Comparison of ENCODE assay signal across 8 mouse cellular contexts in the genomic region with DNA sequence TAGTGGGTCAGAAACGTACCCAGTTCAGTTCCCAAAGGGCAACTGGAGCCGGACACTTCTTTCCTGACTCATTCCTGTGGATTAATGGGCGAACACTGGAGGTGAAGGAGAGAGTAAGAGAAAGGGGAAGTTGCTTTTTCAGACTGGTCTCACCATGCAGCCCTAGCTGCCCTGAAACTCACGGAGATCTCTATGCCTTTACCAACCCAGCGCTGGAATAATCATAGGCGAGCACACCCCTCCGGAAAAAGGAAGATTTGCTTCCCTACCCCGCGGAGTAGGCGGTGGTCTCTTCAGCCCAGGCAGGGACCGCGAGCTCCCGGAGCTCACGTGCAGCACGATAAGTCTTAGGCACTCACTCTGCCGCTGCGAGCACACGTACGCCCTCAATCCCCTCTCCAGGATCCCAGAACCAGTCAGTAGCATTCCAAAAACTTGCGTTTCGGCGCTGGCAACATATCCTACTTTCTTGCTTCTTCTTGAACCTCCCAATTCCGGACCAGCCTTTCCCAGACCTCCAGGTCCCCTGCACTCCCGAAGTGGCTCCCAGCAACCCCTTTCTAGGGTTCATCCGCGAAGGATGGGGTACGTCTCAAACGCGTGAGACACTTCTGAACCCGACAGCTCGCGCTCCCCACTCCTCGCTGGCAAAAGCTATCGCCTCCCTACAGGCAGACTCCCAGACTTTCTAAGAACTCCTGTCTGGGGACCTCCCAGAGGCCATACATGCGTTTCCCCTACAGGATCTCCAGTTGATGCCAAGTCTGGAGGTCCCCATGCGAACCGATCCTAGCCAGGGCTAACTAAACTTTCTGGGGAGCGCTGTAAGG. TPM values are rescaled to one million over a fixed set of nuclear protein-coding genes. Genes with fewer than 3 reads are reported as not detected.
DNase-seq lines count a peak whose midpoint lies in the region; ATAC-seq and TF ChIP-seq lines count a peak whose summit lies in the region.

No protein-coding gene starts in this region.

- DNase-seq in thymus, adult 2 months: peak; percentile 4
- no peak for DNase-seq in thymus, postnatal 10 days (ENCODE audit: low spot score in 2 of 2)
- DNase-seq in embryo, embryonic 11.5 days (ENCODE audit: low read depth, low spot score): peak; percentile 19
- DNase-seq in hindbrain, embryonic 11.5 days (ENCODE audit: low spot score): peak; percentile 65
- DNase-seq in cerebellum, adult 8-10 months: no peak
- DNase-seq in right cerebral cortex, postnatal 14 days: no peak

- H3K27ac ChIP-seq in thymus, adult 2 months (ENCODE audit: control insufficient read depth, insufficient read depth, low read length): no peak overlapping the region
- no peak overlapping the region for H3K27ac ChIP-seq in hindbrain, embryonic 11.5 days (ENCODE audit: low read depth, low read length)
- no peak overlapping the region for H3K27ac ChIP-seq in liver, embryonic 16.5 days (ENCODE audit: low read length)
- no peak overlapping the region for H3K27ac ChIP-seq in olfactory bulb, adult 2 months (ENCODE audit: insufficient read depth, low read depth, low read length)

- H3K4me3 ChIP-seq in thymus, adult 2 months (ENCODE audit: control insufficient read depth, insufficient read depth, low read length): peak overlapping the region; percentile 41
- H3K4me3 ChIP-seq in hindbrain, embryonic 11.5 days (ENCODE audit: low read depth, low read length): peak overlapping the region; percentile 66
- H3K4me3 ChIP-seq in liver, embryonic 16.5 days (ENCODE audit: low read depth, low read length): peak overlapping the region; percentile 62
- peak overlapping the region; percentile 42 for H3K4me3 ChIP-seq in olfactory bulb, adult 2 months (ENCODE audit: insufficient read depth, low read depth, low read length)

- peak; percentile 25; the same call in 1 of the 2 replicates for TF ChIP-seq POLR2A in thymus, adult 2 months (IDR thresholded peaks at IDR 0.05; ENCODE audit: control insufficient read depth, extremely low read depth, insufficient read depth, low read length, poor library complexity)
- no peak for TF ChIP-seq POLR2A in olfactory bulb, adult 2 months (IDR thresholded peaks at IDR 0.05; ENCODE audit: insufficient read depth, low read depth, low read length)

- ATAC-seq in hindbrain, embryonic 11.5 days (ENCODE audit: low FRiP score): 0 out of 2 replicates have a peak, but pooled peaks have one; percentile 39
- ATAC-seq in liver, embryonic 16.5 days (ENCODE audit: low read depth): peak; percentile 35

- peaks cover 6% of the 10 kb centered on the region; the same call in 1 of the 2 replicates for H3K27me3 ChIP-seq in thymus, adult 2 months (ENCODE audit: control insufficient read depth, insufficient read depth, low read length)
- no peaks in the 10 kb centered on the region for H3K27me3 ChIP-seq in hindbrain, embryonic 11.5 days (ENCODE audit: control insufficient read depth, insufficient read depth, low read length)
- H3K27me3 ChIP-seq in liver, embryonic 16.5 days (ENCODE audit: control insufficient read depth, insufficient read depth, low read depth, low read length): peaks cover 23% of the 10 kb centered on the region

- peaks cover 19% of the 10 kb centered on the region for H3K4me1 ChIP-seq in thymus, adult 2 months (replicated peaks; ENCODE audit: control insufficient read depth, insufficient read depth, low read length)
- no peaks in the 10 kb centered on the region; the same call in 1 of the 2 replicates for H3K4me1 ChIP-seq in hindbrain, embryonic 11.5 days (replicated peaks; ENCODE audit: control insufficient read depth, insufficient read depth, low read length)
- H3K4me1 ChIP-seq in liver, embryonic 16.5 days (ENCODE audit: control insufficient read depth, low read depth, low read length): peaks cover 12% of the 10 kb centered on the region
- peaks cover 19% of the 10 kb centered on the region for H3K4me1 ChIP-seq in olfactory bulb, adult 2 months (ENCODE audit: control insufficient read depth, insufficient read depth, low read length)

- H3K9me3 ChIP-seq in hindbrain, embryonic 11.5 days (ENCODE audit: control insufficient read depth, low read length): no peaks in the 10 kb centered on the region
- no peaks in the 10 kb centered on the region for H3K9me3 ChIP-seq in liver, embryonic 16.5 days (replicated peaks; ENCODE audit: control insufficient read depth, low read length)

- no peak for TF ChIP-seq CTCF in thymus, adult 2 months (IDR thresholded peaks at IDR 0.05; ENCODE audit: borderline replicate concordance, control insufficient read depth, extremely low read depth, insufficient read depth, low read length, poor library complexity)
- TF ChIP-seq CTCF in olfactory bulb, adult 2 months (IDR thresholded peaks at IDR 0.05; ENCODE audit: insufficient read depth, low read depth, low read length): no peak

- under 1% methylated on average over 38 of the region's 38 CpGs for WGBS in thymus, adult 2 months
- under 1% methylated on average over 38 of the region's 38 CpGs for WGBS in hindbrain, embryonic 11.5 days
- WGBS in liver, embryonic 16.5 days (ENCODE audit: insufficient replicate concordance): under 1% methylated on average over 38 of the region's 38 CpGs
- under 1% methylated on average over 38 of the region's 38 CpGs for WGBS in olfactory bulb, adult 2 months

- H3K9ac ChIP-seq in hindbrain, embryonic 11.5 days (ENCODE audit: low read depth, low read length): peak overlapping the region; percentile 68
- H3K9ac ChIP-seq in liver, embryonic 16.5 days (ENCODE audit: low read depth, low read length): peak overlapping the region; percentile 48

- no peaks in the 10 kb centered on the region for H3K36me3 ChIP-seq in thymus, adult 2 months (ENCODE audit: control insufficient read depth, insufficient read depth, low read length)
- H3K36me3 ChIP-seq in hindbrain, embryonic 11.5 days (ENCODE audit: control insufficient read depth, insufficient read depth, low read length): no peaks in the 10 kb centered on the region
- H3K36me3 ChIP-seq in liver, embryonic 16.5 days (ENCODE audit: control insufficient read depth, insufficient read depth): no peaks in the 10 kb centered on the region

- H3K4me2 ChIP-seq in hindbrain, embryonic 11.5 days (replicated peaks; ENCODE audit: low read depth, low read length): peak overlapping the region; percentile 98
- H3K4me2 ChIP-seq in liver, embryonic 16.5 days (ENCODE audit: low read depth, low read length): peak overlapping the region; percentile 83

RNA-seq across cellular contexts. Expression of gene Tet1, which starts 22.6 kb away (rescaled TPM):
- polyA plus RNA-seq in thymus, adult 2 months (2012; rRNA removed): 5.7 and 6.7 TPM in 2 replicates
- 32.9 and 41.5 TPM in 2 replicates for polyA plus RNA-seq in hindbrain, embryonic 11.5 days (2014; fragmentation: Nextera tagmentation; extraction: Ambion mirVana)
- 1.5 and 2.4 TPM in 2 replicates for polyA plus RNA-seq in liver, embryonic 16.5 days (2015; fragmentation: Nextera tagmentation; extraction: Ambion mirVana)
- not detected in 2 replicates for polyA plus RNA-seq in olfactory bulb, adult 2 months (2012; ENCODE audit: insufficient read depth, insufficient read length, low replicate concordance, missing spikeins)

RNA-seq across cellular contexts. Expression of gene Slc25a16, which starts 34.2 kb away (rescaled TPM):
- polyA plus RNA-seq in thymus, adult 2 months (2012; rRNA removed): 24.0 and 34.0 TPM in 2 replicates
- 11.6 and 12.9 TPM in 2 replicates for polyA plus RNA-seq in hindbrain, embryonic 11.5 days (2014; fragmentation: Nextera tagmentation; extraction: Ambion mirVana)
- polyA plus RNA-seq in liver, embryonic 16.5 days (2015; fragmentation: Nextera tagmentation; extraction: Ambion mirVana): 7.5 and 8.5 TPM in 2 replicates
- not detected in 2 replicates for polyA plus RNA-seq in olfactory bulb, adult 2 months (2012; ENCODE audit: insufficient read depth, insufficient read length, low replicate concordance, missing spikeins)

Comparison
In these comparisons a context has a peak if more than half of its experiments do, and no peak if none do; other contexts are left out.
1. DNase-seq: peak in thymus, adult 2 months (single experiment), embryo, embryonic 11.5 days (single experiment) and hindbrain, embryonic 11.5 days (single experiment); none in thymus, postnatal 10 days (0 of 2), cerebellum, adult 8-10 months (single experiment) and right cerebral cortex, postnatal 14 days (single experiment).
2. Peak in every context shown above with its lines, with median percentiles within 50 percentile points of each other: H3K4me3 ChIP-seq.